Mouse (Mus musculus): ENCODE results near the gene Spag5. TPM values are rescaled to one million over a fixed set of nuclear protein-coding genes. Genes with fewer than 3 reads are reported as not detected.

Spag5 gene
- polyA plus RNA-seq, 1 experiment from 2014 or later, result 62.0 TPM

- H3K27me3 ChIP-seq (ENCODE audit: control insufficient read depth, insufficient read depth, low read length), result no peaks in the 10 kb centered on the region
- H3K9ac ChIP-seq (replicated peaks; ENCODE audit: low read length), result no peak overlapping the region
- DNase-seq (ENCODE audit: low spot score) (no peak), ATAC-seq (replicated peaks; ENCODE audit: insufficient number of reproducible peaks, low FRiP score, low TSS enrichment, low read depth) (peak; percentile 14; the same call in 1 of the 2 replicates)
- H3K4me2 ChIP-seq (ENCODE audit: low read depth, low read length), result no peak overlapping the region
- no peaks in the 10 kb centered on the region for H3K9me3 ChIP-seq (replicated peaks; ENCODE audit: control insufficient read depth, low read length)
- H3K36me3 ChIP-seq (replicated peaks; ENCODE audit: control insufficient read depth, insufficient read depth, low read depth, low read length), result no peaks in the 10 kb centered on the region
- 58% methylated on average over 2 of the region's 2 CpGs for WGBS
- H3K4me1 ChIP-seq (ENCODE audit: control insufficient read depth, insufficient read depth, low read length), result no peaks in the 10 kb centered on the region
- H3K27ac ChIP-seq (replicated peaks; ENCODE audit: low read depth, low read length), result no peak overlapping the region
- no peak overlapping the region for H3K4me3 ChIP-seq (ENCODE audit: low read depth, low read length)
Observed at GRCm38 (mm10) chr11:78360789-78361131, 59.4 kb downstream of the Spag5 start.

DNA sequence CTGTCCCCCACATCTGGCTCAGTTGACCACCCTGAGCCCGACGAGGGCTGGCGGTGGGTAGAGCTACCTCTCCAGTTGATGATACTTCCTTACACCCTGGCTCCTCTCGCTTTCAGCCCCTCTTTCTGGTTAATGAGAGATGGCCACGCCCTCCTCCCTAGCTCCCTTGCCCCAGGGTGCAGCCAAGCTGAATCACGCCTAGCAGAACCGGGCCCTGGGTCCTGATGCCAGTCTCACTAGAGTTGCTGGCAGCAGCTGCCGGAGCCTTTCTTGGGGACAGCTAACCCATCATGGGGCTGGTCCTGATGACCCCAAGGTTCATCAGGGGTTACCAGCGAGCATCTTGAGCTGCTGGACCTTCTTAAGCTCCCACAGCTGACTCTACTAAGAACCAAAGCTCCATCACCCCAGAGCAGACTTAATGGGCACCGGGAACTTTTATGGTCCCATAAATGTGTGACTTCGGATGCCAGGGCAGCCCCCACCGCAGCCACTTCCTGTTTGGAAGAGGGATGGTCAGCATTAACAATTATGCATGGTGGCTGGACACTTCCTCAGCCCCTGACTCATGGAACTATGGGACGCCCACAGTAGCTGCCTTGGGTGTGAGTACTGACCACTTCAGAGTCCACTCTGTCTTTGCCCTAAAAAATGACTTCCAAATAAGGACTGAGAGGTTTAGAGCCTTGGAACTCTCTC, 62.1 kb downstream of the Spag5 start:
- Histone ChIP-seq H3K27ac (replicated peaks; ENCODE audit: low read depth, low read length) (no peak overlapping the region), H3K27me3 (ENCODE audit: control insufficient read depth, insufficient read depth, low read length) (no peaks in the 10 kb centered on the region), H3K4me3 (ENCODE audit: low read depth, low read length) (no peak overlapping the region), H3K36me3 (replicated peaks; ENCODE audit: control insufficient read depth, insufficient read depth, low read depth, low read length) (no peaks in the 10 kb centered on the region), H3K4me1 (ENCODE audit: control insufficient read depth, insufficient read depth, low read length) (no peaks in the 10 kb centered on the region), H3K4me2 (ENCODE audit: low read depth, low read length) (no peak overlapping the region), H3K9me3 (replicated peaks; ENCODE audit: control insufficient read depth, low read length) (no peaks in the 10 kb centered on the region), H3K9ac (replicated peaks; ENCODE audit: low read length) (no peak overlapping the region)
- ATAC-seq (replicated peaks; ENCODE audit: insufficient number of reproducible peaks, low FRiP score, low TSS enrichment, low read depth), result no peak
- 78% methylated on average over 13 of the region's 13 CpGs for WGBS
- DNase-seq (ENCODE audit: low spot score), result no peak

- no peak for DNase-seq (ENCODE audit: low spot score)
- WGBS, result 46% methylated on average over 8 of the region's 8 CpGs
- Histone ChIP-seq H3K4me1 (ENCODE audit: control insufficient read depth, insufficient read depth, low read length) (no peaks in the 10 kb centered on the region), H3K27me3 (ENCODE audit: control insufficient read depth, insufficient read depth, low read length) (no peaks in the 10 kb centered on the region), H3K4me3 (ENCODE audit: low read depth, low read length) (no peak overlapping the region), H3K9me3 (replicated peaks; ENCODE audit: control insufficient read depth, low read length) (no peaks in the 10 kb centered on the region), H3K4me2 (ENCODE audit: low read depth, low read length) (no peak overlapping the region), H3K27ac (replicated peaks; ENCODE audit: low read depth, low read length) (no peak overlapping the region), H3K9ac (replicated peaks; ENCODE audit: low read length) (no peak overlapping the region), H3K36me3 (replicated peaks; ENCODE audit: control insufficient read depth, insufficient read depth, low read depth, low read length) (no peaks in the 10 kb centered on the region)
- ATAC-seq (replicated peaks; ENCODE audit: insufficient number of reproducible peaks, low FRiP score, low TSS enrichment, low read depth), result no peak
Observed at GRCm38 (mm10) chr11:78364103-78364502, 62.8 kb downstream of the Spag5 start.

- H3K9ac ChIP-seq (replicated peaks; ENCODE audit: low read length), result no peak overlapping the region
- no peak overlapping the region for H3K27ac ChIP-seq (replicated peaks; ENCODE audit: low read depth, low read length)
- WGBS, result 91% methylated on average over 14 of the region's 15 CpGs
- no peak overlapping the region for H3K4me2 ChIP-seq (ENCODE audit: low read depth, low read length)
- no peaks in the 10 kb centered on the region for H3K9me3 ChIP-seq (replicated peaks; ENCODE audit: control insufficient read depth, low read length)
- H3K36me3 ChIP-seq (replicated peaks; ENCODE audit: control insufficient read depth, insufficient read depth, low read depth, low read length), result no peaks in the 10 kb centered on the region
- no peaks in the 10 kb centered on the region for H3K27me3 ChIP-seq (ENCODE audit: control insufficient read depth, insufficient read depth, low read length)
- no peak overlapping the region for H3K4me3 ChIP-seq (ENCODE audit: low read depth, low read length)
- H3K4me1 ChIP-seq (ENCODE audit: control insufficient read depth, insufficient read depth, low read length), result no peaks in the 10 kb centered on the region
- DNase-seq (ENCODE audit: low spot score) (no peak), ATAC-seq (replicated peaks; ENCODE audit: insufficient number of reproducible peaks, low FRiP score, low TSS enrichment, low read depth) (no peak)
Observed at GRCm38 (mm10) chr11:78367456-78368225, 66.3 kb downstream of the Spag5 start.

DNA sequence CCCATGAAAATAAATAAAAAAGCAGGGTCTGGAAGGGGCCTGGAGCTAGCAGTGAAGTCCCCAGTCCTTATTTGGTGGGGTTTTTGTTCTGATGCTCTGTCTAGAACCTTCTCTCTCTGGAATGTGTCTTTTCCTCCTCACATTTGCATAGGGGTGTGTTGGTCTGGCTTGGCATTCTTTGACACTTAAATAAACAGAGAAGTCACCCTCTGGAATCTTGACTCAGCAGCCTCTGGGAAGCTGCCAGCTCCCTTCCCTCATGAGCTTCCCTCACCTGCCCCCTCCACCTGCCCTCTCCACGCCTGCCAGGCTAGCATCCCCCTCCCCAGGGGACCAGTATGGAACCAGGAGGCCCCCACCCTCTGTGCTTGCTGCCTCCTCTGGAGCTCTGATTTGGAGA, 69.1 kb downstream of the Spag5 start:
- H3K9me3 ChIP-seq (replicated peaks; ENCODE audit: control insufficient read depth, low read length), result no peaks in the 10 kb centered on the region
- H3K4me3 ChIP-seq (ENCODE audit: low read depth, low read length), result no peak overlapping the region
- WGBS, result 42% methylated on average over 1 of the region's 1 CpGs
- H3K4me2 ChIP-seq (ENCODE audit: low read depth, low read length), result no peak overlapping the region
- no peaks in the 10 kb centered on the region for H3K36me3 ChIP-seq (replicated peaks; ENCODE audit: control insufficient read depth, insufficient read depth, low read depth, low read length)
- no peak for ATAC-seq (replicated peaks; ENCODE audit: insufficient number of reproducible peaks, low FRiP score, low TSS enrichment, low read depth)
- H3K9ac ChIP-seq (replicated peaks; ENCODE audit: low read length), result no peak overlapping the region
- no peak overlapping the region for H3K27ac ChIP-seq (replicated peaks; ENCODE audit: low read depth, low read length)
- H3K27me3 ChIP-seq (ENCODE audit: control insufficient read depth, insufficient read depth, low read length), result no peaks in the 10 kb centered on the region
- no peak for DNase-seq (ENCODE audit: low spot score)
- 0 out of 2 replicates have a peak, but pooled peaks cover 3% of the 10 kb centered on the region for H3K4me1 ChIP-seq (ENCODE audit: control insufficient read depth, insufficient read depth, low read length)

- no peak overlapping the region for H3K9ac ChIP-seq (replicated peaks; ENCODE audit: low read length)
- ATAC-seq (replicated peaks; ENCODE audit: insufficient number of reproducible peaks, low FRiP score, low TSS enrichment, low read depth), result no peak
- no peak overlapping the region for H3K27ac ChIP-seq (replicated peaks; ENCODE audit: low read depth, low read length)
Observed at GRCm38 (mm10) chr11:78371711-78372110, 70.4 kb downstream of the Spag5 start.

More at GRCm38 (mm10) chr11:78371711-78372110, 70.4 kb downstream of the Spag5 start:
- H3K9me3 ChIP-seq (replicated peaks; ENCODE audit: control insufficient read depth, low read length), result no peaks in the 10 kb centered on the region
- no peaks in the 10 kb centered on the region for H3K36me3 ChIP-seq (replicated peaks; ENCODE audit: control insufficient read depth, insufficient read depth, low read depth, low read length)
- DNase-seq (ENCODE audit: low spot score), result no peak
- WGBS, result 89% methylated on average over 11 of the region's 11 CpGs
- H3K4me2 ChIP-seq (ENCODE audit: low read depth, low read length), result no peak overlapping the region
- 0 out of 2 replicates have a peak, but pooled peaks cover 3% of the 10 kb centered on the region for H3K4me1 ChIP-seq (ENCODE audit: control insufficient read depth, insufficient read depth, low read length)
- H3K27me3 ChIP-seq (ENCODE audit: control insufficient read depth, insufficient read depth, low read length), result no peaks in the 10 kb centered on the region
- H3K4me3 ChIP-seq (ENCODE audit: low read depth, low read length), result no peak overlapping the region

Other genes with a start within 250 kb of the Spag5 start
- 37.5 and 44.6 TPM in 2 replicates for gene Eral1, start 221.1 kb upstream of the Spag5 start, polyA plus RNA-seq (2014; fragmentation: Nextera tagmentation; extraction: Ambion mirVana)
- 19.0 and 22.8 TPM in 2 replicates for gene Fam222b, start 206.9 kb upstream of the Spag5 start, polyA plus RNA-seq (2014; fragmentation: Nextera tagmentation; extraction: Ambion mirVana)
- gene Traf4, start 135.9 kb upstream of the Spag5 start, polyA plus RNA-seq (2014; fragmentation: Nextera tagmentation; extraction: Ambion mirVana), result 84.9 and 91.8 TPM in 2 replicates
- gene Nek8, start 124.9 kb upstream of the Spag5 start, polyA plus RNA-seq (2014; fragmentation: Nextera tagmentation; extraction: Ambion mirVana), result 8.6 and 8.9 TPM in 2 replicates
- gene Tlcd1, start 124.8 kb upstream of the Spag5 start, polyA plus RNA-seq (2014; fragmentation: Nextera tagmentation; extraction: Ambion mirVana), result 8.9 and 10.9 TPM in 2 replicates
- gene Rpl23a, start 117.9 kb upstream of the Spag5 start, polyA plus RNA-seq (2014; fragmentation: Nextera tagmentation; extraction: Ambion mirVana), result 1,340 and 1,370 TPM in 2 replicates
- gene Rab34, start 113.1 kb upstream of the Spag5 start, polyA plus RNA-seq (2014; fragmentation: Nextera tagmentation; extraction: Ambion mirVana), result 139 and 140 TPM in 2 replicates
- 1.2 and 1.7 TPM in 2 replicates for gene Proca1, start 108.1 kb upstream of the Spag5 start, polyA plus RNA-seq (2014; fragmentation: Nextera tagmentation; extraction: Ambion mirVana)
- 47.3 and 55.6 TPM in 2 replicates for gene Sdf2, start 55.8 kb upstream of the Spag5 start, polyA plus RNA-seq (2014; fragmentation: Nextera tagmentation; extraction: Ambion mirVana)
- gene Supt6, start 55.5 kb upstream of the Spag5 start, polyA plus RNA-seq (2014; fragmentation: Nextera tagmentation; extraction: Ambion mirVana), result 24.9 and 27.4 TPM in 2 replicates
- gene 2610507B11Rik, start 39.8 kb upstream of the Spag5 start, polyA plus RNA-seq (2014; fragmentation: Nextera tagmentation; extraction: Ambion mirVana), result 59.7 and 66.9 TPM in 2 replicates
- 0.11 TPM in 1 of 2 replicates, not detected in the other for gene BC030499, start 10.7 kb upstream of the Spag5 start, polyA plus RNA-seq (2014; fragmentation: Nextera tagmentation; extraction: Ambion mirVana)
- gene Aldoc, start 21.4 kb downstream of the Spag5 start, polyA plus RNA-seq (2014; fragmentation: Nextera tagmentation; extraction: Ambion mirVana), result 2.7 and 4.6 TPM in 2 replicates
- 55.4 and 64.0 TPM in 2 replicates for gene Pigs, start 26.9 kb downstream of the Spag5 start, polyA plus RNA-seq (2014; fragmentation: Nextera tagmentation; extraction: Ambion mirVana)
- gene Unc119, start 42.0 kb downstream of the Spag5 start, polyA plus RNA-seq (2014; fragmentation: Nextera tagmentation; extraction: Ambion mirVana), result 77.0 and 84.7 TPM in 2 replicates
- 0.14 and 0.50 TPM in 2 replicates for gene Foxn1, start 85.0 kb downstream of the Spag5 start, polyA plus RNA-seq (2014; fragmentation: Nextera tagmentation; extraction: Ambion mirVana)
- gene Slc13a2, start 120.7 kb downstream of the Spag5 start, polyA plus RNA-seq (2014; fragmentation: Nextera tagmentation; extraction: Ambion mirVana), result not detected in 2 replicates
- 13.0 and 14.9 TPM in 2 replicates for gene Slc46a1, start 164.2 kb downstream of the Spag5 start, polyA plus RNA-seq (2014; fragmentation: Nextera tagmentation; extraction: Ambion mirVana)
- gene Sarm1, start 196.2 kb downstream of the Spag5 start, polyA plus RNA-seq (2014; fragmentation: Nextera tagmentation; extraction: Ambion mirVana), result 4.1 and 4.7 TPM in 2 replicates
- 24.8 and 30.4 TPM in 2 replicates for gene Vtn, start 197.6 kb downstream of the Spag5 start, polyA plus RNA-seq (2014; fragmentation: Nextera tagmentation; extraction: Ambion mirVana)
- gene Sebox, start 201.9 kb downstream of the Spag5 start, polyA plus RNA-seq (2014; fragmentation: Nextera tagmentation; extraction: Ambion mirVana), result not detected in 2 replicates
- 66.4 and 70.1 TPM in 2 replicates for gene Tmem199, start 210.6 kb downstream of the Spag5 start, polyA plus RNA-seq (2014; fragmentation: Nextera tagmentation; extraction: Ambion mirVana)
- 159 and 161 TPM in 2 replicates for gene Poldip2, start 210.7 kb downstream of the Spag5 start, polyA plus RNA-seq (2014; fragmentation: Nextera tagmentation; extraction: Ambion mirVana)
- gene Tnfaip1, start 234.8 kb downstream of the Spag5 start, polyA plus RNA-seq (2014; fragmentation: Nextera tagmentation; extraction: Ambion mirVana), result 91.6 and 91.9 TPM in 2 replicates
- 125 and 138 TPM in 2 replicates for gene Ift20, start 234.8 kb downstream of the Spag5 start, polyA plus RNA-seq (2014; fragmentation: Nextera tagmentation; extraction: Ambion mirVana)
- gene Tmem97, start 249.2 kb downstream of the Spag5 start, polyA plus RNA-seq (2014; fragmentation: Nextera tagmentation; extraction: Ambion mirVana), result 73.7 and 76.3 TPM in 2 replicates

Data from embryonic facial prominence, embryonic 11.5 days (tissue).